Mouse (Mus musculus) olfactory bulb, adult 2 months (tissue): ENCODE measurements around the gene Mrgpra3. TPM values are rescaled to one million over a fixed set of nuclear protein-coding genes. Genes with fewer than 3 reads are reported as not detected.

Experiments used
- H3K27ac ChIP-seq: fragments of 200-500 bp; 2 replicates; pipeline ENCODE4 v1.5.1; 2012; ENCODE audit warnings: low read depth, low read length; ENCODE audit not compliant: insufficient read depth
- H3K4me1 ChIP-seq: fragments of 200-500 bp; 2 replicates; pipeline ENCODE4 v1.6.1; 2012; ENCODE audit warnings: low read length; ENCODE audit not compliant: control insufficient read depth, insufficient read depth
- H3K4me3 ChIP-seq: fragments of 200-500 bp; 2 replicates; pipeline ENCODE4 v1.5.1; 2012; ENCODE audit warnings: mild to moderate bottlenecking, low read depth, low read length, moderate library complexity; ENCODE audit not compliant: insufficient read depth
- CTCF ChIP-seq: fragments of 200-500 bp; IDR thresholded peaks from 2 replicates; pipeline ENCODE4 v1.5.1; 2012; ENCODE audit warnings: low read depth, mild to moderate bottlenecking, low read length, moderate library complexity; ENCODE audit not compliant: insufficient read depth
- POLR2A ChIP-seq: fragments of 200-500 bp; IDR thresholded peaks from 2 replicates; pipeline ENCODE4 v1.6.1; 2012; ENCODE audit warnings: mild to moderate bottlenecking, low read depth, low read length, moderate library complexity; ENCODE audit not compliant: insufficient read depth
- WGBS: fragments of 180-500 bp; shearing (Covaris S2); methylation state at CpG from one replicate; pipeline ENCODE4 v1.1.7; 2018; 5-methylcytosine and 5-hydroxymethylcytosine counted together
- polyA plus RNA-seq: library from polyadenylated mRNA; stranded (reverse); fragments of >200 nt; gene quantifications from 2 replicates; pipeline ENCODE4 v1.2.4, GENCODE M21; 2012; ENCODE audit warnings: low replicate concordance; ENCODE audit not compliant: missing spikeins, insufficient read depth, insufficient read length

Mrgpra3 gene
- not detected in 2 replicates for polyA plus RNA-seq

DNA sequence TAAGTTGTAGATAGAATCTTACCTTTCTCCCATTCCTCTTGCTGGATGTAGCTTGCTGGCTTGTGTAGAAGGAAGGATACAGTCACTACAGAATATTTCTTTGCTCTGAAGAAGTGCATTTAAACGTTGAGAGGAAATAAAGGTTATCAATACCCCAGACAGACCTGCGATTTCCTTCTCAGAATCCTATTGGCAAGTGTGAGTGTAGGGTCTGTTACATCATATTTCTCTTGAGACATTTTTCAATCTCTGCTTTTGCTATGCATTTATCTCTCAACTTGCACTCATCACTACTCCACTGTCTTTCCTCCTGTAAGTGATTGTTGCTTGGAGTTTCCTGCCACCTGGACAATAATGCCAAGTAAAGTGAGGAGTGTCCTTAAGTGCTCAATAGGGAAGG lies at the start of gene Mrgpra3:
TSS of gene Mrgpra3 (minus strand) at position 101 of the 400 bp plus-strand sequence.
- Histone ChIP-seq H3K4me1 (no peaks in the 10 kb centered on the region), H3K27ac (no peak within 1 kb of the TSS), H3K4me3 (no peak within 1 kb of the TSS)
- WGBS: 67% methylated on average over 2 of the region's 2 CpGs
- TF ChIP-seq POLR2A (no peak), CTCF (no peak)

Other genes starting within 250 kb of the Mrgpra3 start
- gene Mrgpra1, start 247.1 kb downstream of the Mrgpra3 start, polyA plus RNA-seq: not detected in 2 replicates
- gene Mrgpra2a, start 149.2 kb downstream of the Mrgpra3 start, polyA plus RNA-seq: not detected in 2 replicates
- gene Mrgpra2b, start 72.5 kb downstream of the Mrgpra3 start, polyA plus RNA-seq: not detected in 2 replicates